Mouse (Mus musculus): ENCODE measurements around the gene Psg22.
"Not testable (repeated sequence)": the region's sequence is repeated elsewhere in the genome, so short reads cannot be mapped to it uniquely, and the experiment has no call there.

DNA sequence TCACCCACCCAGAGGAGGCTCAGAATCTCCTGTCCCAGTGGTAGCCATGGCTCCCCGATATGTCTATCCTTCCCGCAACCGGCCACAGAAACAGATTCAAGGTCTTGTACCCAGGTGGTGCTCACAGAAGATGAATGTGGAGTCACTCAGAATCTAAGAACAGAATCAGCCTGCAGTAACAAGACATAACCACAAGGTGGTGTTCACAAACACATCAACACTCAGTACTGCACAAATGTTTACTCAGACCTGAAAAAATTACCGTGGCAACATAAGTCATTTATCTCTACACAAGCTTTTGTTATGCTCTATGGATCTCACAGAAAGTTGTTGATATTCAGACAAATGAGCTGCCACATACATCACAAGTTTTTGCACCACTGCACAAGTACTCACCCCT lies 7.6 kb upstream of the Psg22 start:
- TF ChIP-seq CTCF (IDR thresholded peaks at IDR 0.05; ENCODE audit: borderline replicate concordance, insufficient read depth, low read depth, low read length); POLR2A (IDR thresholded peaks at IDR 0.05; ENCODE audit: borderline replicate concordance, insufficient read depth, low read length): not testable (repeated sequence)

Measured in cerebellum, adult 2 months (tissue).